Mouse (Mus musculus) intestine, embryonic 14.5 days (tissue): ENCODE results near the gene Acacb. TPM values are rescaled to one million over a fixed set of nuclear protein-coding genes. Genes with fewer than 3 reads are reported as not detected.

Experiments used
- ATAC-seq: fragments of 200-750 bp; cut with Nextera tagmentation; replicated peaks from 2 replicates; pipeline ENCODE4 v1.8.0; 2017; ENCODE audit warnings: low read depth, moderate number of reproducible peaks, moderate TSS enrichment, moderate library complexity; ENCODE audit not compliant: low FRiP score, low TSS enrichment
- DNase-seq: peaks from one replicate; pipeline ENCODE4 v3.0.0-alpha.2; 2018; ENCODE audit warnings: low spot score
- H3K27ac ChIP-seq: fragments of 300-500 bp; sonication (generic); 2 replicates; pipeline ENCODE4 v1.5.1; 2014; ENCODE audit warnings: low read depth, mild to moderate bottlenecking, control low read depth
- H3K27me3 ChIP-seq: fragments of 300-500 bp; sonication (generic); replicated peaks from 2 replicates; pipeline ENCODE4 v1.6.1; 2014; ENCODE audit warnings: low read length, control low read depth; ENCODE audit not compliant: control insufficient read depth, insufficient read depth
- H3K36me3 ChIP-seq: fragments of 300-500 bp; sonication (generic); 2 replicates; pipeline ENCODE4 v1.6.1; 2014; ENCODE audit warnings: low read length, control low read depth; ENCODE audit not compliant: control insufficient read depth, insufficient read depth
- H3K4me1 ChIP-seq: fragments of 300-500 bp; sonication (generic); replicated peaks from 2 replicates; pipeline ENCODE4 v1.6.1; 2014; ENCODE audit warnings: low read length, control low read depth, mixed read lengths; ENCODE audit not compliant: control insufficient read depth, insufficient read depth
- H3K4me2 ChIP-seq: fragments of 300-500 bp; sonication (generic); 2 replicates; pipeline ENCODE4 v1.6.1; 2014; ENCODE audit warnings: low read length
- H3K4me3 ChIP-seq: fragments of 300-500 bp; sonication (generic); 2 replicates; pipeline ENCODE4 v1.5.1; 2014; ENCODE audit warnings: low read depth, low read length, control low read depth, mixed read lengths
- H3K9ac ChIP-seq: fragments of 300-500 bp; sonication (generic); 2 replicates; pipeline ENCODE4 v1.6.1; 2014; ENCODE audit warnings: mild to moderate bottlenecking, low read length
- H3K9me3 ChIP-seq: fragments of 300-500 bp; sonication (generic); 2 replicates; pipeline ENCODE4 v1.6.1; 2016; ENCODE audit warnings: low read length, control low read depth; ENCODE audit not compliant: control insufficient read depth
- WGBS: fragments of 180-500 bp; shearing (Covaris S2); extraction: QIAGEN DNeasy Blood & Tissue Kit; methylation state at CpG from one replicate; pipeline ENCODE4 v1.1.7; 2014; 5-methylcytosine and 5-hydroxymethylcytosine counted together
- polyA plus RNA-seq: library from polyadenylated mRNA; unstranded; fragments of >200 nt; fragmentation: Nextera tagmentation; extraction: Ambion mirVana; gene quantifications from 2 replicates; pipeline ENCODE4 v1.2.1, GENCODE M21; 2014

Gene Acacb
- polyA plus RNA-seq, 1 experiment from 2014 or later, result 2.4 TPM

GRCm38 (mm10) chr5:114213183-114213582 is 66.8 kb downstream of the Acacb start:
- no peak overlapping the region for H3K27ac ChIP-seq
- H3K4me2 ChIP-seq, result no peak overlapping the region
- no peaks in the 10 kb centered on the region for H3K9me3 ChIP-seq
- no peaks in the 10 kb centered on the region for H3K27me3 ChIP-seq
- 66% methylated on average over 10 of the region's 10 CpGs for WGBS
- H3K36me3 ChIP-seq, result no peaks in the 10 kb centered on the region
- ATAC-seq, result no peak
- H3K4me3 ChIP-seq, result no peak overlapping the region
- H3K9ac ChIP-seq, result no peak overlapping the region
- DNase-seq, result no peak
- H3K4me1 ChIP-seq, result no peaks in the 10 kb centered on the region

- Histone ChIP-seq H3K9ac (no peak overlapping the region), H3K27me3 (no peaks in the 10 kb centered on the region), H3K4me1 (no peaks in the 10 kb centered on the region), H3K4me3 (no peak overlapping the region), H3K36me3 (no peaks in the 10 kb centered on the region), H3K9me3 (no peaks in the 10 kb centered on the region), H3K4me2 (no peak overlapping the region), H3K27ac (no peak overlapping the region)
- ATAC-seq (no peak), DNase-seq (no peak)
- WGBS, result 82% methylated on average over 14 of the region's 14 CpGs
Observed at GRCm38 (mm10) chr5:114218771-114219170, 72.4 kb downstream of the Acacb start.

GRCm38 (mm10) chr5:114226051-114226450 is 79.7 kb downstream of the Acacb start:
- no peak for ATAC-seq
- no peak overlapping the region for H3K4me2 ChIP-seq

GRCm38 (mm10) chr5:114228901-114229300 is 82.6 kb downstream of the Acacb start:
- no peak overlapping the region for H3K4me3 ChIP-seq
- DNase-seq (no peak), ATAC-seq (no peak)
- 75% methylated on average over 5 of the region's 5 CpGs for WGBS
- H3K9ac ChIP-seq, result no peak overlapping the region
- H3K4me1 ChIP-seq, result no peaks in the 10 kb centered on the region
- H3K9me3 ChIP-seq, result no peaks in the 10 kb centered on the region
- no peak overlapping the region for H3K27ac ChIP-seq
- no peaks in the 10 kb centered on the region for H3K36me3 ChIP-seq
- H3K4me2 ChIP-seq, result no peak overlapping the region
- no peaks in the 10 kb centered on the region for H3K27me3 ChIP-seq

More at GRCm38 (mm10) chr5:114226051-114226450, 79.7 kb downstream of the Acacb start:
- no peaks in the 10 kb centered on the region for H3K36me3 ChIP-seq
- no peak overlapping the region for H3K4me3 ChIP-seq
- no peak overlapping the region for H3K9ac ChIP-seq
- no peaks in the 10 kb centered on the region for H3K9me3 ChIP-seq
- H3K27ac ChIP-seq, result no peak overlapping the region
- no peak for DNase-seq
- no peaks in the 10 kb centered on the region for H3K4me1 ChIP-seq
- WGBS, result 96% methylated on average over 7 of the region's 7 CpGs
- no peaks in the 10 kb centered on the region for H3K27me3 ChIP-seq

- 23% methylated on average over 7 of the region's 7 CpGs for WGBS
- Histone ChIP-seq H3K9me3 (no peaks in the 10 kb centered on the region), H3K9ac (no peak overlapping the region), H3K4me2 (no peak overlapping the region), H3K27me3 (no peaks in the 10 kb centered on the region), H3K27ac (no peak overlapping the region), H3K4me3 (no peak overlapping the region), H3K4me1 (no peaks in the 10 kb centered on the region), H3K36me3 (no peaks in the 10 kb centered on the region)
- ATAC-seq (no peak), DNase-seq (no peak)
Observed at GRCm38 (mm10) chr5:114238924-114239323, 92.6 kb downstream of the Acacb start.

- no peaks in the 10 kb centered on the region for H3K9me3 ChIP-seq
- 55% methylated on average over 14 of the region's 14 CpGs for WGBS
- no peaks in the 10 kb centered on the region for H3K27me3 ChIP-seq
- H3K9ac ChIP-seq, result no peak overlapping the region
- no peaks in the 10 kb centered on the region for H3K4me1 ChIP-seq
- no peaks in the 10 kb centered on the region for H3K36me3 ChIP-seq
- ATAC-seq, result no peak
- H3K27ac ChIP-seq, result no peak overlapping the region
- no peak for DNase-seq
- H3K4me2 ChIP-seq, result no peak overlapping the region
- H3K4me3 ChIP-seq, result no peak overlapping the region
Observed at GRCm38 (mm10) chr5:114239737-114240136, 93.4 kb downstream of the Acacb start.

GRCm38 (mm10) chr5:114246465-114246864 is 100.1 kb downstream of the Acacb start:
- H3K27me3 ChIP-seq, result no peaks in the 10 kb centered on the region
- H3K4me3 ChIP-seq, result no peak overlapping the region
- no peak for ATAC-seq
- H3K27ac ChIP-seq, result no peak overlapping the region
- H3K9ac ChIP-seq, result no peak overlapping the region
- 76% methylated on average over 7 of the region's 7 CpGs for WGBS
- H3K4me1 ChIP-seq, result no peaks in the 10 kb centered on the region
- H3K36me3 ChIP-seq, result no peaks in the 10 kb centered on the region
- no peaks in the 10 kb centered on the region for H3K9me3 ChIP-seq
- H3K4me2 ChIP-seq, result no peak overlapping the region
- DNase-seq, result no peak

GRCm38 (mm10) chr5:114248174-114248589 is 101.8 kb downstream of the Acacb start:
- H3K4me2 ChIP-seq, result peak overlapping the region; percentile 28; the same call in 1 of the 2 replicates
- 13% methylated on average over 14 of the region's 14 CpGs for WGBS
- H3K27me3 ChIP-seq, result no peaks in the 10 kb centered on the region
- no peak overlapping the region for H3K27ac ChIP-seq
- H3K4me1 ChIP-seq, result no peaks in the 10 kb centered on the region
- H3K4me3 ChIP-seq, result no peak overlapping the region
- ATAC-seq (0 out of 2 replicates have a peak, but pooled peaks have one; percentile 67), DNase-seq (peak; percentile 89)
- H3K9me3 ChIP-seq, result no peaks in the 10 kb centered on the region
- no peaks in the 10 kb centered on the region for H3K36me3 ChIP-seq
- H3K9ac ChIP-seq, result no peak overlapping the region

GRCm38 (mm10) chr5:114259495-114259894 is 113.2 kb downstream of the Acacb start:
- no peaks in the 10 kb centered on the region for H3K27me3 ChIP-seq
- H3K27ac ChIP-seq, result no peak overlapping the region
- ATAC-seq (no peak), DNase-seq (no peak)
- no peak overlapping the region for H3K4me2 ChIP-seq
- H3K4me1 ChIP-seq, result no peaks in the 10 kb centered on the region
- no peaks in the 10 kb centered on the region for H3K36me3 ChIP-seq
- 58% methylated on average over 10 of the region's 10 CpGs for WGBS
- 0 out of 2 replicates have a peak, but pooled peaks cover 3% of the 10 kb centered on the region for H3K9me3 ChIP-seq
- H3K9ac ChIP-seq, result no peak overlapping the region
- no peak overlapping the region for H3K4me3 ChIP-seq
